Mouse (Mus musculus) heart, embryonic 16.5 days (tissue): ENCODE results near the gene Uqcrc1. TPM values are rescaled to one million over a fixed set of nuclear protein-coding genes. Genes with fewer than 3 reads are reported as not detected.

ENCODE experiments used
- ATAC-seq: fragments of 200-750 bp; cut with Nextera tagmentation; replicated peaks from 2 replicates; pipeline ENCODE4 v1.8.0; 2017; ENCODE audit warnings: moderate number of reproducible peaks; ENCODE audit not compliant: insufficient read depth, low FRiP score; ENCODE audit errors: extremely low read depth
- H3K27ac ChIP-seq: fragments of 300-500 bp; sonication (generic); 2 replicates; pipeline ENCODE4 v1.5.1; 2014; ENCODE audit warnings: mild to moderate bottlenecking, low read length, control low read depth, moderate library complexity
- H3K27me3 ChIP-seq: fragments of 300-500 bp; sonication (generic); 2 replicates; pipeline ENCODE4 v1.6.1; 2014; ENCODE audit warnings: low read length, mixed read lengths; ENCODE audit not compliant: control insufficient read depth, insufficient read depth
- H3K36me3 ChIP-seq: fragments of 300-500 bp; sonication (generic); 2 replicates; pipeline ENCODE4 v1.6.1; 2014; ENCODE audit not compliant: control insufficient read depth, insufficient read depth
- H3K4me1 ChIP-seq: fragments of 300-500 bp; sonication (generic); 2 replicates; pipeline ENCODE4 v1.6.1; 2014; ENCODE audit warnings: low read length, mixed read lengths; ENCODE audit not compliant: control insufficient read depth, insufficient read depth
- H3K4me2 ChIP-seq: fragments of 300-500 bp; sonication (generic); 2 replicates; pipeline ENCODE4 v1.6.1; 2014; ENCODE audit warnings: low read depth, mild to moderate bottlenecking, control low read depth, low read length
- H3K4me3 ChIP-seq: fragments of 300-500 bp; sonication (generic); 2 replicates; pipeline ENCODE4 v1.5.1; 2014; ENCODE audit warnings: mild to moderate bottlenecking, control low read depth, low read length
- H3K9ac ChIP-seq: fragments of 300-500 bp; sonication (generic); 2 replicates; pipeline ENCODE4 v1.6.1; 2014; ENCODE audit warnings: low read length, control low read depth
- H3K9me3 ChIP-seq: fragments of 300-500 bp; sonication (generic); replicated peaks from 2 replicates; pipeline ENCODE4 v1.6.1; 2016; ENCODE audit warnings: low read length; ENCODE audit not compliant: control insufficient read depth
- WGBS: fragments of 180-500 bp; shearing (Covaris S2); extraction: QIAGEN DNeasy Blood & Tissue Kit; methylation state at CpG from one replicate; pipeline ENCODE4 v1.1.7; 2014; 5-methylcytosine and 5-hydroxymethylcytosine counted together
- polyA plus RNA-seq: library from polyadenylated mRNA; unstranded; fragments of >200 nt; fragmentation: Nextera tagmentation; extraction: Ambion mirVana; gene quantifications from 2 replicates; pipeline ENCODE4 v1.2.1, GENCODE M21; 2015

Gene Uqcrc1
- polyA plus RNA-seq, 1 experiment from 2014 or later = 1,117 TPM

DNA sequence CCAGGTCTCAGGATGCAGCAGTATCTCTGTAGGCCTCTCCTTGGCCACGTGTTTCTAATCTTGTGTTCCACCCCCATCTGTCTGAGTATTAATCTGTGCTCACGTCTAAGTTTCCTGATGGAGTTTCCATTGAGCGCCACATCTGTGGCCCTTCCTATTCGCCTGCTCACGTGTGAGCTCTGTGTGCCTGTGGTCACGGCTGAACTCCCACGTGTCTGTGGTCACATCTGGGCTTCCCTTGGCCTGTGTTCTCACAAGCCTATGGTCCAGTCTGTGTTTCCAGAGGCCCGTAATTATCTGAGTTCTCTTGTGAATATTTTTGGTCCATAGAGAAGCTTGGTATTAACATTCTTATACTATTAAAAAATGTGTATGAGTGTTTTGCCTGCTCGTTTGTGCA, 40.0 kb downstream of the Uqcrc1 start:
- WGBS = 72% methylated on average over 9 of the region's 9 CpGs
- H3K27me3 ChIP-seq = no peaks in the 10 kb centered on the region; the same call in 1 of the 2 replicates
- no peaks in the 10 kb centered on the region for H3K4me1 ChIP-seq
- H3K27ac ChIP-seq = no peak overlapping the region
- H3K36me3 ChIP-seq = no peaks in the 10 kb centered on the region
- no peak overlapping the region for H3K4me3 ChIP-seq
- no peaks in the 10 kb centered on the region for H3K9me3 ChIP-seq
- no peak overlapping the region for H3K4me2 ChIP-seq
- ATAC-seq = no peak
- no peak overlapping the region for H3K9ac ChIP-seq

DNA sequence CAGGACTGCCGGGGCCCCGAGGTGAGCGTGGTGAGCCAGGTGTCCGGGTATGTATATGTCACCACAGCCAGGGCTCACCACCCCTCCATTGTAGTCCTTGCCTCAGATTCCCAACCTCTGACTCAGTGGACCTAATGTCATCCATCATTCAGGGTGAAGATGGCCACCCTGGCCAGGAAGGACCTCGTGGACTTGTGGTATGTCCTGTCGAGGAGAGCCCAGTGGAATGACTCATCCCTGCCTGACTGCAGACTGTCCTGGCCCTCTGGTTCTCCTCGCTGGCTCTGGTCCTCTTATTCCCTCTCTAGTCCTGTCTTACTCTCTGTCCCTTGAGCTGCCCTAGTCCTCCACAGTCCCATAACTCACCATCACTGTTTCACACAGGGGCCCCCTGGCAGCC, 41.5 kb downstream of the Uqcrc1 start:
- H3K27ac ChIP-seq = no peak overlapping the region
- whole genome bisulfite sequencing = 65% methylated on average over 7 of the region's 7 CpGs

DNA sequence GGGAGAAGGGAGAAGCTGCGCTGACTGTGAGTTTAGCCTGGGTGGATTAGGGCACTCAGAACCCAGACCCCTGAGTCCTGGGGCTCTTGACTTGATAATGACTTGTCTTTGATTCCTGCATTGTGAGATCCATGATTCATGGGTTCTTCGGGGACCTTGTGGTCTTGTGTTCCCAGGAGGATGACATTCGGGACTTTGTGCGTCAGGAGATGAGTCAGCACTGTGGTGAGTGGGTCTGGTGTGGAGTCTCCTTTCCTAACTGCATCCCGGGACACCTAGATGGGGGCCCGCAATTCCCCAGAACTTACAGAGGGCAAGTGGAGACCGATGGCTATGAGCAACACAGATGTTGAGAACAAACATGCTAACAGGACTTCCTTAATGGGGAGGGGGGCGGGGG, 46.1 kb downstream of the Uqcrc1 start:
- no peak overlapping the region for H3K4me2 ChIP-seq
- no peaks in the 10 kb centered on the region; the same call in 1 of the 2 replicates for H3K4me1 ChIP-seq
- H3K36me3 ChIP-seq = no peaks in the 10 kb centered on the region
- ATAC-seq = no peak
- WGBS = 69% methylated on average over 8 of the region's 8 CpGs
- no peaks in the 10 kb centered on the region for H3K9me3 ChIP-seq
- H3K4me3 ChIP-seq = no peak overlapping the region
- H3K27ac ChIP-seq = no peak overlapping the region
- no peak overlapping the region for H3K9ac ChIP-seq
- no peaks in the 10 kb centered on the region; the same call in 1 of the 2 replicates for H3K27me3 ChIP-seq

More for the DNA sequence above, 41.5 kb downstream of the Uqcrc1 start:
- Histone ChIP-seq H3K9ac (no peak overlapping the region), H3K36me3 (no peaks in the 10 kb centered on the region), H3K4me1 (no peaks in the 10 kb centered on the region), H3K4me2 (no peak overlapping the region), H3K4me3 (no peak overlapping the region), H3K27me3 (no peaks in the 10 kb centered on the region; the same call in 1 of the 2 replicates), H3K9me3 (no peaks in the 10 kb centered on the region)
- no peak for ATAC-seq

DNA sequence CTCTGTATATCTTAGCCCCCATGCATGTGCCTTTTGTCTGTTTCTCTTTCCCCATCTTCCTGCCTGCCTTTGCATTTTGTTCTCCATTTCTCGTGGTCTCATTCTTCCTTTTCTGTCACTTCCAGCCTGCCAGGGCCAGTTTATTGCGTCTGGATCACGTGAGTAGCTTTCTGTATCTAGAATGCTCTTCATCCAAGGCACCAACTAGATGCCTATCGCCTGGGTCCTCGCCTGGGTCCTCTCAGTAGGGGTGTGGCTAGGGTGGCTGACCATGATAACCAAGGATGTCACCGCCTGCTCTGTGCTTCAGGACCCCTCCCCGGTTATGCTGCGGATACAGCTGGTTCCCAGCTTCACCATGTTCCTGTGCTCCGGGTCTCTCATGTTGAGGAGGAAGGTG, 46.8 kb downstream of the Uqcrc1 start:
- Histone ChIP-seq H3K36me3 (no peaks in the 10 kb centered on the region), H3K4me3 (no peak overlapping the region), H3K27me3 (no peaks in the 10 kb centered on the region; the same call in 1 of the 2 replicates), H3K4me1 (peaks cover 7% of the 10 kb centered on the region; the same call in 1 of the 2 replicates), H3K9me3 (no peaks in the 10 kb centered on the region), H3K4me2 (no peak overlapping the region), H3K9ac (no peak overlapping the region), H3K27ac (no peak overlapping the region)
- 62% methylated on average over 9 of the region's 9 CpGs for WGBS
- no peak for ATAC-seq

DNA sequence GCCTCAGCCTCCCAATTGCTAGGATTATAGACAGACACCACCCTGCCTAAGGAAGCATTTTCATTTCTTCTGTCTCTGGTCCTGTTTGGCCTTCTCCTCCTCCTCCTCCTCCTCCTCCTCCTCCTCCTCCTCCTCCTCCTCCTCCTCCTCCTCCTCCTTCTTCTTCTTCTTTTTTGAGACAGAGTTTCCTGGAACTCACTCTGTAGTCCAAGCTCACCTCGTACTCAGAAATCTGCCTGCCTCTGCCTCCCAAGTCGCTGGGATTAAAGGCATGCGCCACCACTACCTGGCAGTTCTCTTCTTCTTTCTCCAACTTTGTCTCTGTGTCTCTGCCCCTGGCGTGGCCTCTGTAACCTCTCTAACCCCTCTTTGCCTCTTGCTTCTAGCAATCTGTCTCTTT, 49.3 kb downstream of the Uqcrc1 start, which contains the start of gene Ucn2:
Gene Ucn2 (plus strand): TSS at position 301 of the 400 bp plus-strand sequence.
- Histone ChIP-seq H3K4me2 (no peak within 1 kb of the TSS), H3K27me3 (no peaks in the 10 kb centered on the region; the same call in 1 of the 2 replicates), H3K4me1 (peaks cover 32% of the 10 kb centered on the region), H3K27ac (no peak within 1 kb of the TSS), H3K4me3 (no peak within 1 kb of the TSS), H3K9ac (no peak within 1 kb of the TSS), H3K36me3 (no peaks in the 10 kb centered on the region), H3K9me3 (no peaks in the 10 kb centered on the region)
- WGBS = 72% methylated on average over 4 of the region's 4 CpGs
- ATAC-seq = no peak

DNA sequence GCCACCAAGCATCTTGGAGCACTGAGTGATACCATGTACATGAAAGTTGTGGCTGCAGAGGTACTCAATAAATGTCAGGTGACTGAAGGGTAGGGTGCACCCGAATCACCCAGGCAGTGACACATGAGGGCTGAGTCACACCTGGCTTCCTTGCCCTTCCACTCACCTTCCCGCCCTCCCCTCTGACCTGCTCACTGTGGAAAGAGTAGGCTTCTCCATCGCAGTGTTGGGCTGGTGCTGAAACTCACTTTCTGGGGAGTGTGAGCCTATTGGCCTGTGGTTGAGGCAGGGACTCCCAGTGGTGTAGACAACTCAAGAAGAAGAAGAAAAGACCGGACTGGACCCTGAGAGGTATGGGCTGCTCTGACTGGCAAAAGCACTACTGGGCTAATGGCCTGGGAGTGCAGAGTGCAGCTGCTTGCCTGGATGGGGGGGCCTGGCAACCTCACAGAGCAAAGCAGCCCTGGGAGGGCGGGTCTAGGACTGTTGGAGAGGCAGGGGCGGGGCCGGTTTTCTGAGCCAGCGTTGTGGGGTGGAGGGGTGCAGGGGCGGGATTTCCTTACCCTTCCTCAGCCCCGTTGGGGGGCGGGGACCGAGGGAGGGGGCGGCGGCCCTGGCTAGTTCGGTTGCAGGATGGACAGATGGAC, 51.4 kb downstream of the Uqcrc1 start:
- Histone ChIP-seq H3K4me3 (peak overlapping the region; percentile 27), H3K4me2 (peak overlapping the region; percentile 53), H3K9ac (no peak overlapping the region), H3K36me3 (no peaks in the 10 kb centered on the region), H3K27ac (no peak overlapping the region), H3K27me3 (no peaks in the 10 kb centered on the region; the same call in 1 of the 2 replicates), H3K9me3 (no peaks in the 10 kb centered on the region), H3K4me1 (peaks cover 41% of the 10 kb centered on the region)
- WGBS = 23% methylated on average over 14 of the region's 15 CpGs
- ATAC-seq = no peak

DNA sequence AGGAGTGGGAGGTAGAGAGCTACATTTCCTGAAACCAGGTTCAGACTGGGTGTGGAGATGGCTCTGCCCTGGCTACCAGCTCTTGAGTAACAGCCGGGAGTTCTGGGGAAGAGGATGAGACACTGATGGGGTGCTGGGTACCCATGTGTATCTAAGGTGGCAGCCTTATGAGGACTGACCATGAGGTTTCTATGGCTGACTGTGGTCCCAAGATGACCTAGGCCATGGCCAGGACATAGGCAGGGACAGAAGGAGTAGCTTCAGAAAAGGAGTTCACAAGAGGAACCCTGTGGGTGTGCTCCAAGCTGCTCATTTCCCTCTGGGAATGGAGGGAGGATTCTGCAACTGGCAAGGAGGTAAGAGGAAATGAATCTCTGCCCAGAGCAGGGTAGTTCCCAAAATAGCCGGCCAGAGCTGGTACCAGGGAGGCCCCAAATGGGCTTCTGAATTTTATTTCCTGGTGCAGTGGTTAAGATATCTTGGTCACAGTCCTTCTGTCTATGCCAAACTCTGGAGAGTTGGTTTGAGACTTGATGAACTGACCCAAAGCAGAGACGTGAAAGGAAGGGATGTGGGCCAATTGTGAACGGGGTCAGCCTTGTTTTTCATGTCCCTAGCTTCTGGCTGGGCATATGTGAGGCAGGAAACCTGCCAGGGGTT, 53.5 kb downstream of the Uqcrc1 start:
- H3K27ac ChIP-seq = peak overlapping the region; percentile 75
- no peaks in the 10 kb centered on the region for H3K27me3 ChIP-seq
- 49% methylated on average over 4 of the region's 4 CpGs for WGBS
- H3K4me3 ChIP-seq = no peak overlapping the region
- H3K9ac ChIP-seq = peak overlapping the region; percentile 33; the same call in 1 of the 2 replicates
- peaks cover 41% of the 10 kb centered on the region for H3K4me1 ChIP-seq
- no peaks in the 10 kb centered on the region for H3K9me3 ChIP-seq
- no peak overlapping the region for H3K4me2 ChIP-seq
- no peaks in the 10 kb centered on the region for H3K36me3 ChIP-seq
- ATAC-seq = no peak

DNA sequence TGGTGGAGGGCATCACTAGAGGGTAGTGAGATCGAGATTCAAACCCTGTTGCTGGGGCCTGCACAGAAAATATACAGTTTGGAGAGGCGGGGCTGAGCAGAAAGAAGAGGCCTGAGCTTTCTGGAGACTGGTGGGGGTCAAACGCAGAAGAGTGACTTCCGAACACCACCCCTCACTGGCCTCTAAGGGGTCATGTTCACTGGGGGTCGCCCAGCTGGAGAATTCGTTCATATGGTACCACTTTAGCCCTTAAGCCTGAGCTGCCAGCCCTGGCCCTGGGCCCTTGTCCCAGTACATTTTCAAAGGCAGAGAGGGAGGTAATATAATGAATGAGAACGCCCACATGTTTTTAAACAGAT, 54.0 kb downstream of the Uqcrc1 start:
- H3K4me2 ChIP-seq = no peak overlapping the region
- 78% methylated on average over 7 of the region's 7 CpGs for WGBS
- no peaks in the 10 kb centered on the region for H3K27me3 ChIP-seq
- no peak overlapping the region for H3K4me3 ChIP-seq
- peak overlapping the region; percentile 75 for H3K27ac ChIP-seq
- H3K9me3 ChIP-seq = no peaks in the 10 kb centered on the region
- H3K4me1 ChIP-seq = peaks cover 41% of the 10 kb centered on the region
- ATAC-seq = no peak
- H3K9ac ChIP-seq = no peak overlapping the region
- no peaks in the 10 kb centered on the region for H3K36me3 ChIP-seq

DNA sequence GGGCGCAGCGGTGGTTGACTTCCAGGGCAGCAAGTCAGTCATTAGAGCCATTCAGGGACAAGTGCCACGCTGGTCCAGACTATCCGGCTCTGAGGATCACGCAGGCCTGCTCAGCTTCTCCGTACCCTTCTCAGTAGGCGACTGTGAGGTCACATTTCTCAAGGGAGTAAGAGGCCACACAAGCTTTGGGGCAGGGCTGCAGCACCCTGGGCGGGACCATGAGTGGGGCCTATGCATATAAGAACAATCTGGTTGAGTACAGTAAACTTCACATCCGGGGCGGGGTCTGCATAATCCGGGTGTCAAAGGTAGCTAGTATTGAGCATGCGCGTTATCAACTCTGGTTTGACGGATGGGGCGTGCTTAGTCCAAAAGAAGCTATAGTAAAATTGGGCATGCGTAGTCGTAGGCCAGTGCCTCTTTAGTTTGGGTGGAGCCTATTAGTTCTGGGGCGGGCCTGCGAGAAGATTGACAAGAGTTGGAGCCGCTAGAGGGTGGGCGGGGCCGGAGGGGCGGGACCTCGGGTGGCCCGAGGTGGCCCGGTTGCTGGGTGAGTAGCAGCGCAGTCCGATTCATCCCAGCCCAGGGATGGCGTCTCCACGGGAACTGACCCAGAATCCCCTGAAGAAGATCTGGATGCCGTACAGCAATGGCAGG, 55.1 kb downstream of the Uqcrc1 start, which contains the start of gene Pfkfb4:
Gene Pfkfb4 (plus strand): TSS at position 351 of the 657 bp plus-strand sequence.
- peak within 1 kb of the TSS; percentile 73 for H3K9ac ChIP-seq
- no peaks in the 10 kb centered on the region for H3K36me3 ChIP-seq
- no peaks in the 10 kb centered on the region for H3K27me3 ChIP-seq
- no peaks in the 10 kb centered on the region for H3K9me3 ChIP-seq
- peak within 1 kb of the TSS; percentile 66 for H3K4me3 ChIP-seq
- ATAC-seq = peak; percentile 94
- H3K27ac ChIP-seq = peak within 1 kb of the TSS; percentile 86
- 2% methylated on average over 31 of the region's 31 CpGs for WGBS
- peak within 1 kb of the TSS; percentile 94 for H3K4me2 ChIP-seq
- H3K4me1 ChIP-seq = peaks cover 41% of the 10 kb centered on the region
